Mouse (Mus musculus) heart, postnatal 4 days (tissue): ENCODE measurements around the gene Gpr107. TPM values are rescaled to one million over a fixed set of nuclear protein-coding genes. Genes with fewer than 3 reads are reported as not detected.

Source experiments
- DNase-seq: peaks from one replicate; pipeline ENCODE4 v3.0.0; 2021
- total RNA-seq, 2 experiments: library from RNA; stranded (reverse); gene quantifications; 2 replicates each; pipeline ENCODE4 v1.2.3; 2021

The Gpr107 gene
- total RNA-seq, 2 experiments from 2014 or later: 41.6 to 43.0 TPM

- peak; percentile 56 for DNase-seq
These were observed 94.3 kb downstream of the Gpr107 start for GRCm38 (mm10) chr2:31246251-31246971.

- no peak for DNase-seq
These were observed 96.7 kb downstream of the Gpr107 start for GRCm38 (mm10) chr2:31248856-31249255.

- no peak for DNase-seq
These were observed 100.1 kb downstream of the Gpr107 start for GRCm38 (mm10) chr2:31252167-31252566.

GRCm38 (mm10) chr2:31253463-31253862 lies 101.3 kb downstream of the Gpr107 start:
- no peak for DNase-seq

GRCm38 (mm10) chr2:31254806-31255205 lies 102.7 kb downstream of the Gpr107 start:
- no peak for DNase-seq

GRCm38 (mm10) chr2:31255952-31256938 lies 104.1 kb downstream of the Gpr107 start:
- peak; percentile 78 for DNase-seq

GRCm38 (mm10) chr2:31257096-31257495 lies 105.0 kb downstream of the Gpr107 start:
- peak; percentile 37 for DNase-seq

GRCm38 (mm10) chr2:31258609-31259366 lies 106.7 kb downstream of the Gpr107 start:
- DNase-seq: peak; percentile 85

- peak; percentile 43 for DNase-seq
These were observed 107.3 kb downstream of the Gpr107 start for GRCm38 (mm10) chr2:31259367-31259920.

- no peak for DNase-seq
These were observed 108.4 kb downstream of the Gpr107 start for GRCm38 (mm10) chr2:31260549-31260948.

GRCm38 (mm10) chr2:31263039-31263461 lies 110.9 kb downstream of the Gpr107 start:
- DNase-seq: peak; percentile 50

- peak; percentile 88 for DNase-seq
These were observed 111.7 kb downstream of the Gpr107 start for GRCm38 (mm10) chr2:31263746-31264378.

GRCm38 (mm10) chr2:31267447-31267846 lies 115.3 kb downstream of the Gpr107 start:
- DNase-seq: no peak

Other genes with a start within 250 kb of the Gpr107 start
- 1 to 10 TPM; 2.1 to 3.5 TPM for gene Ptges, start 222.5 kb upstream of the Gpr107 start, total RNA-seq
- gene Tor1b, start 199.4 kb upstream of the Gpr107 start, total RNA-seq: 10 to 100 TPM; 35.3 to 35.7 TPM
- gene Tor1a, start 184.4 kb upstream of the Gpr107 start, total RNA-seq: 10 to 100 TPM; 20.5 to 20.6 TPM
- gene BC005624, start 170.1 kb upstream of the Gpr107 start, total RNA-seq: 10 to 100 TPM; 18.1 TPM
- 10 to 100 TPM; 58.5 to 69.1 TPM for gene Usp20, start 170.0 kb upstream of the Gpr107 start, total RNA-seq
- 10 to 100 TPM; 52.9 to 59.1 TPM for gene Fnbp1, start 10.3 kb upstream of the Gpr107 start, total RNA-seq
- gene Ncs1, start 93.5 kb downstream of the Gpr107 start, total RNA-seq: 10 to 100 TPM; 23.8 to 34.2 TPM
- 1 to 10 TPM; 1.7 to 2.9 TPM for gene Hmcn2, start 162.1 kb downstream of the Gpr107 start, total RNA-seq